Mouse (Mus musculus): Measurements from ENCODE around the gene Rfc4.

DNA sequence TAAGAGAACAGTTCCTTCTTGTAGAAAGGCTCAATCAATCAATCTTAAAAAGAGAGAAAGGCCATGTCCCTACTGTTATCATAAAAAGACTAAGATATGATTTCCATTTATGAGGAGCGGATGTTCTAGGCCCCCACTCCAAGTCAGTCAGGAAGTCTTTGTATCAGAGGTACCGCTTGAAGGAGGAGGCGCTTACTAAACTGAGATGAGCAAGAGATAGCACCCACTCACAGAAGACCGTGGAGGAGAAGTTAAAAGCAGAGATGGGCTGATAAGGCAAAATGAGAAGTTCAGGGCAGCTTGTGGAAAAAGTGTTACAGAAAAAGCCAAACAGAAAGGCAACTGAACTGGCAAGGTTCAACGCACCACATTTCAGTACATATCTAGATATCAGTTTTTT, 47.3 kb upstream of the Rfc4 start:
- TF ChIP-seq EP300 (IDR thresholded peaks at IDR 0.05; ENCODE audit: low read depth) (no peak), CTCF (IDR thresholded peaks at IDR 0.05; ENCODE audit: low read depth) (no peak)

All from liver, postnatal 0 days (tissue).